Mouse (Mus musculus) activated CD4-positive, CD25-positive, alpha-beta regulatory T cell, adult 9 weeks (primary cell): Measurements from ENCODE around the gene Emc8. TPM values are rescaled to one million over a fixed set of nuclear protein-coding genes. Genes with fewer than 3 reads are reported as not detected.

Source experiments
- polyA plus RNA-seq: library from polyadenylated mRNA; unstranded; fragments of 100-300 nt; shearing (Covaris generic); gene quantifications from one replicate; pipeline ENCODE4 v1.2.1, GENCODE M21; 2017

The Emc8 gene
- 56.0 TPM for polyA plus RNA-seq

GRCm38 (mm10) chr8:120668374-120668905 lies at the start of gene Emc8:
TSS of gene Emc8 (minus strand) at chr8:120668573.

GRCm38 (mm10) chr8:120667561-120668373 lies 606 bp downstream of the Emc8 start, which contains the start of the genes Gm27021 and Cox4i1:
TSS of gene Gm27021 (minus strand) at chr8:120668079.
TSS of gene Cox4i1 (plus strand) at chr8:120668222.

DNA sequence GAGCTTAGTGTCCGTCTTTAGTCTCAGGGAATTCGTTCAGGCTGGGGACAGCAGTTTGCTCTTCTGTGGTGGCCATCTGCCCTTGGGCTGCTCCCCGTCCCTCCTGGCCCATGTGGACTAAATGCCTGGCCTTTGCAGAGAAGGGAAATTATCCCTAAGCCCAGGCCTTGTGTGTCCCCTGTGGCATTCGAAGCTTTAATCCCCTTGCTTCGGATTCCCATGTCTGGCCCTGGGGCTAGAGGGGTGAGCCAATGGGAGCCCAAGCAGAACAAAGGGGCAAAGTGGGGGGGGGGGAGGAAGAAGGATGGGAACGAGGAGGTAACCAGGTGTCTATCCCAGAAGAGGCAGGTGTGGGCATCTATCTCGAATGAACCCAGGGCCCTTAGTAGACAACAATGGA lies 20.8 kb downstream of the Emc8 start, which contains the start of gene 1190005I06Rik:
TSS of gene 1190005I06Rik (minus strand) at position 101 of the 400 bp plus-strand sequence.

Other genes with a start within 250 kb of the Emc8 start
- 16.3 TPM for gene Gins2, start 79.3 kb downstream of the Emc8 start, polyA plus RNA-seq
- 0.54 TPM for gene 1190005I06Rik, start 20.9 kb downstream of the Emc8 start, polyA plus RNA-seq
- gene Gm27021, start 494 bp downstream of the Emc8 start, polyA plus RNA-seq, result not detected
- gene Cox4i1, start 351 bp downstream of the Emc8 start, polyA plus RNA-seq, result 868 TPM
- gene Irf8, start 67.8 kb upstream of the Emc8 start, polyA plus RNA-seq, result 61.0 TPM